Comparison of ENCODE assay signal across 8 mouse cellular contexts in the genomic region with DNA sequence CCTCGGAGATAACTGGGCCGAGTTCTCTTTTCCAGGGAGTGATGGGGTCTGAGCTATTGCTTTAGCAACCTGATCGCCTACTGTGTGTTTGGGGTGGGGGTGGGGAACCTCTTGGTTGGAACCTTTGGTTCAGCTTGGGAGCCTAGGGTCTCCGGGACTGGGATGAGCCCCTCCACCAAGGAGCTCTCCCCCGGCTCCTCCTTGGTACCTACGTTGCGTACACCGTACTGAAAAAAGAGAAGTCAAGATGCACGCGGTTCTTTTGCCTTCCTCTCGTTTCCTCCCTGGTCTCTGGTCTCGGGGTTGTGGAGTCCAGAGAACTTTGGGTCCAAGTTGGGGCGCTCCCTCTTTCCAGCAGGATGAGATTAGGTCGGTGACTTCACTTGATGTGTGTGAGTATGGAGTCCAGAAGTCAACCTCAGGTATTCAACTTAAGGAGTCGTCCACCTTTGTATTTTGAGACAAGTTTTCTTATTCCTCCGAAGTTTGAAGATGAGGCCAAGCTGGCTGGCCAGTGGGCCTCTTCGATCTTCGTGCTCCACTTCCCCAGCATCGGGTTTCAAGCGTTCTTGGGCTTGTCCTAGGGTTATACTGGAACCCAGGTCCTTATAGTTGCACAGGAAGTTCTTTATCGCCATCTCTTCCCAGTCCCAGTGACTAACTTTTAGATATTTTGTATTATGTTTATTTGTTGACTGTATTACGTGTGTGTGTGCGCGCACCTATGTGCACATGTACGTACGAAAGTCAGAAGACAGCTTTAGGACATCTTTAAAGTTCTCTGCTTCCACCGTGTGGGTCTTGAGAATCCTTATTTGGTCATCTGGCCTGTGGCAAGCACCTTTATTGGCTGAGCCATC. TPM values are rescaled to one million over a fixed set of nuclear protein-coding genes. Genes with fewer than 3 reads are reported as not detected.
DNase-seq lines count a peak whose midpoint lies in the region; ATAC-seq and TF ChIP-seq lines count a peak whose summit lies in the region.

No protein-coding gene starts in this region.

- TF ChIP-seq EP300 in heart, adult 2 months (IDR thresholded peaks at IDR 0.05; ENCODE audit: insufficient read depth, low read depth, low read length): no peak

- DNase-seq in heart, adult 2 months: no peak
- no peak for DNase-seq in heart, adult 9 months (ENCODE audit: low spot score in 2 of 2)
- peak; percentile 51 for DNase-seq in G1E (ENCODE audit: low spot score)
- no peak for DNase-seq in left cerebral cortex, postnatal 4 days

- 30% methylated on average over 27 of the region's 27 CpGs for WGBS in heart, adult 2 months
- WGBS in limb, embryonic 15.5 days: 21% methylated on average over 27 of the region's 27 CpGs
- WGBS in neural tube, embryonic 15.5 days: 23% methylated on average over 27 of the region's 27 CpGs

- H3K4me2 ChIP-seq in limb, embryonic 15.5 days: peak overlapping the region; percentile 88
- peak overlapping the region; percentile 79 for H3K4me2 ChIP-seq in neural tube, embryonic 15.5 days

- H3K27me3 ChIP-seq in heart, adult 2 months (ENCODE audit: control insufficient read depth, insufficient read depth, low read length): no peaks in the 10 kb centered on the region
- no peaks in the 10 kb centered on the region for H3K27me3 ChIP-seq in G1E (ENCODE audit: insufficient read depth, low read length)
- H3K27me3 ChIP-seq in limb, embryonic 15.5 days: no peaks in the 10 kb centered on the region
- no peaks in the 10 kb centered on the region for H3K27me3 ChIP-seq in neural tube, embryonic 15.5 days (replicated peaks)

- no peaks in the 10 kb centered on the region for H3K36me3 ChIP-seq in heart, adult 2 months (ENCODE audit: control insufficient read depth, insufficient read depth, low read length)
- peaks cover 39% of the 10 kb centered on the region for H3K36me3 ChIP-seq in G1E (replicated peaks)
- no peaks in the 10 kb centered on the region; the same call in 1 of the 2 replicates for H3K36me3 ChIP-seq in limb, embryonic 15.5 days
- H3K36me3 ChIP-seq in neural tube, embryonic 15.5 days: no peaks in the 10 kb centered on the region

- peak overlapping the region; percentile 80 for H3K4me3 ChIP-seq in heart, adult 2 months
- H3K4me3 ChIP-seq in G1E (ENCODE audit: low read depth, low read length): peak overlapping the region; percentile 91
- H3K4me3 ChIP-seq in limb, embryonic 15.5 days: peak overlapping the region; percentile 97
- H3K4me3 ChIP-seq in neural tube, embryonic 15.5 days (replicated peaks): peak overlapping the region; percentile 95

- H3K4me1 ChIP-seq in heart, adult 2 months (ENCODE audit: control insufficient read depth, insufficient read depth, low read length): no peaks in the 10 kb centered on the region; the same call in 1 of the 2 replicates
- H3K4me1 ChIP-seq in G1E (ENCODE audit: insufficient read depth, low read depth, low read length): peaks cover 60% of the 10 kb centered on the region
- H3K4me1 ChIP-seq in limb, embryonic 15.5 days: peaks cover 22% of the 10 kb centered on the region
- H3K4me1 ChIP-seq in neural tube, embryonic 15.5 days: peaks cover 29% of the 10 kb centered on the region

- H3K27ac ChIP-seq in heart, adult 2 months: peak overlapping the region; percentile 89
- peak overlapping the region; percentile 79 for H3K27ac ChIP-seq in limb, embryonic 15.5 days
- H3K27ac ChIP-seq in neural tube, embryonic 15.5 days (replicated peaks): peak overlapping the region; percentile 88

- H3K79me2 ChIP-seq in heart, adult 2 months (replicated peaks; ENCODE audit: control insufficient read depth, insufficient read depth, low read length): no peaks in the 10 kb centered on the region

- H3K9me3 ChIP-seq in G1E (replicated peaks): peaks cover 4% of the 10 kb centered on the region; the same call in 1 of the 2 replicates
- no peaks in the 10 kb centered on the region for H3K9me3 ChIP-seq in limb, embryonic 15.5 days
- H3K9me3 ChIP-seq in neural tube, embryonic 15.5 days (replicated peaks): no peaks in the 10 kb centered on the region

- H3K9ac ChIP-seq in heart, adult 2 months (ENCODE audit: low read depth, low read length): peak overlapping the region; percentile 94
- peak overlapping the region; percentile 76 for H3K9ac ChIP-seq in limb, embryonic 15.5 days
- peak overlapping the region; percentile 91 for H3K9ac ChIP-seq in neural tube, embryonic 15.5 days (replicated peaks)

- intact Hi-C loops in heart, adult 2 months (cut with DNase I): no loop called here
- intact Hi-C loops in left cerebral cortex, postnatal 4 days (cut with DNase I): no loop called here

- TF ChIP-seq POLR2A in heart, adult 2 months (IDR thresholded peaks at IDR 0.05; ENCODE audit: insufficient read depth, low read depth, low read length): no peak

- ATAC-seq in G1E (ENCODE audit: extremely low read depth, insufficient number of reproducible peaks, low FRiP score, poor library complexity, severe bottlenecking): no peak
- peak; percentile 38 for ATAC-seq in granulocyte monocyte progenitor cell, adult 5-6 weeks (replicated peaks; ENCODE audit: poor library complexity, severe bottlenecking)
- ATAC-seq in limb, embryonic 15.5 days (ENCODE audit: insufficient number of reproducible peaks, low FRiP score, low TSS enrichment, low read depth): no peak
- peak; percentile 18; the same call in 1 of the 2 replicates for ATAC-seq in neural tube, embryonic 15.5 days (ENCODE audit: low FRiP score)
- ATAC-seq in megakaryocyte-erythroid progenitor cell, adult 5-6 weeks (replicated peaks; ENCODE audit: low FRiP score, low TSS enrichment, poor library complexity, severe bottlenecking): no peak

- no peak for TF ChIP-seq CTCF in heart, adult 2 months (IDR thresholded peaks at IDR 0.05)
- TF ChIP-seq CTCF in G1E (IDR thresholded peaks at IDR 0.05; ENCODE audit: low read depth, low read length): no peak

RNA-seq across cellular contexts. Expression of gene Bri3bp, which starts 1.0 kb away (rescaled TPM):
- 10 to 100 TPM; 52.2 to 52.4 TPM for total RNA-seq in heart, adult 2 months (2021)
- polyA plus RNA-seq in heart, adult 2 months (2012; rRNA removed): 31.4 and 31.5 TPM in 2 replicates
- total RNA-seq in G1E (2014; fragmentation: Nextera tagmentation): 76.6 and 83.4 TPM in 2 replicates
- total RNA-seq in G1E (2017): 13.5 and 14.6 TPM in 2 replicates
- polyA plus RNA-seq in G1E (2012): 50.1 and 51.7 TPM in 2 replicates
- total RNA-seq in granulocyte monocyte progenitor cell, adult 5-6 weeks (2014; fragmentation: Nextera tagmentation): 43.5 and 68.5 TPM in 2 replicates
- 24.4 and 25.4 TPM in 2 replicates for total RNA-seq in granulocyte monocyte progenitor cell, adult 5-6 weeks (2017)
- polyA plus RNA-seq in limb, embryonic 15.5 days (2015; fragmentation: Nextera tagmentation; extraction: Ambion mirVana): 32.4 and 33.0 TPM in 2 replicates
- 37.3 and 40.6 TPM in 2 replicates for polyA plus RNA-seq in neural tube, embryonic 15.5 days (2015; fragmentation: Nextera tagmentation; extraction: Ambion mirVana)
- 10 to 100 TPM; 81.1 to 88.2 TPM for total RNA-seq in left cerebral cortex, postnatal 4 days (2021)
- 37.4 and 77.0 TPM in 2 replicates for total RNA-seq in megakaryocyte-erythroid progenitor cell, adult 5-6 weeks (2014; fragmentation: Nextera tagmentation)
- 28.5 and 31.3 TPM in 2 replicates for total RNA-seq in megakaryocyte-erythroid progenitor cell, adult 5-6 weeks (2017)

RNA-seq across cellular contexts. Expression of gene Dhx37, which starts 8.4 kb away (rescaled TPM):
- 10 to 100 TPM; 11.1 to 12.4 TPM for total RNA-seq in heart, adult 2 months (2021)
- 14.8 and 15.7 TPM in 2 replicates for polyA plus RNA-seq in heart, adult 2 months (2012; rRNA removed)
- total RNA-seq in G1E (2014; fragmentation: Nextera tagmentation) (29.0 and 30.3 TPM in 2 replicates), G1E (2017) (32.2 and 36.5 TPM in 2 replicates)
- 112 and 117 TPM in 2 replicates for polyA plus RNA-seq in G1E (2012)
- 16.8 and 25.8 TPM in 2 replicates for total RNA-seq in granulocyte monocyte progenitor cell, adult 5-6 weeks (2014; fragmentation: Nextera tagmentation)
- total RNA-seq in granulocyte monocyte progenitor cell, adult 5-6 weeks (2017): 53.0 and 56.7 TPM in 2 replicates
- polyA plus RNA-seq in limb, embryonic 15.5 days (2015; fragmentation: Nextera tagmentation; extraction: Ambion mirVana): 9.0 and 9.2 TPM in 2 replicates
- polyA plus RNA-seq in neural tube, embryonic 15.5 days (2015; fragmentation: Nextera tagmentation; extraction: Ambion mirVana): 9.9 and 10.9 TPM in 2 replicates
- total RNA-seq in left cerebral cortex, postnatal 4 days (2021): 10 to 100 TPM; 20.3 to 20.6 TPM
- total RNA-seq in megakaryocyte-erythroid progenitor cell, adult 5-6 weeks (2014; fragmentation: Nextera tagmentation): 21.2 and 34.5 TPM in 2 replicates
- total RNA-seq in megakaryocyte-erythroid progenitor cell, adult 5-6 weeks (2017): 69.0 and 83.7 TPM in 2 replicates

RNA-seq across cellular contexts. Expression of gene Aacs, which starts 33.2 kb away (rescaled TPM):
- total RNA-seq in heart, adult 2 months (2021): 1 to 10 TPM; 3.3 to 3.9 TPM
- polyA plus RNA-seq in heart, adult 2 months (2012; rRNA removed): 9.8 and 17.7 TPM in 2 replicates
- total RNA-seq in G1E (2014; fragmentation: Nextera tagmentation) (3.3 and 4.4 TPM in 2 replicates), G1E (2017) (15.3 and 15.7 TPM in 2 replicates)
- 27.1 and 28.3 TPM in 2 replicates for polyA plus RNA-seq in G1E (2012)
- total RNA-seq in granulocyte monocyte progenitor cell, adult 5-6 weeks (2014; fragmentation: Nextera tagmentation): 10.3 and 15.1 TPM in 2 replicates
- 11.7 and 12.2 TPM in 2 replicates for total RNA-seq in granulocyte monocyte progenitor cell, adult 5-6 weeks (2017)
- 50.5 and 53.2 TPM in 2 replicates for polyA plus RNA-seq in limb, embryonic 15.5 days (2015; fragmentation: Nextera tagmentation; extraction: Ambion mirVana)
- polyA plus RNA-seq in neural tube, embryonic 15.5 days (2015; fragmentation: Nextera tagmentation; extraction: Ambion mirVana): 92.1 and 103 TPM in 2 replicates
- total RNA-seq in left cerebral cortex, postnatal 4 days (2021): 100 to 1,000 TPM; 112 to 116 TPM
- 8.4 and 8.7 TPM in 2 replicates for total RNA-seq in megakaryocyte-erythroid progenitor cell, adult 5-6 weeks (2014; fragmentation: Nextera tagmentation)
- 3.2 and 3.8 TPM in 2 replicates for total RNA-seq in megakaryocyte-erythroid progenitor cell, adult 5-6 weeks (2017)

RNA-seq across cellular contexts. Expression of gene Ubc, which starts 52.4 kb away (rescaled TPM):
- 1,000 to 10,000 TPM in 1 of 2 experiments, 100 to 1,000 TPM in 1; 894 to 1,473 TPM for total RNA-seq in heart, adult 2 months (2021)
- polyA plus RNA-seq in heart, adult 2 months (2012; rRNA removed): 664 and 1,033 TPM in 2 replicates
- total RNA-seq in G1E (2014; fragmentation: Nextera tagmentation) (477 and 495 TPM in 2 replicates), G1E (2017) (212 and 267 TPM in 2 replicates)
- polyA plus RNA-seq in G1E (2012): 28.0 and 92.4 TPM in 2 replicates
- total RNA-seq in granulocyte monocyte progenitor cell, adult 5-6 weeks (2014; fragmentation: Nextera tagmentation): 126 and 139 TPM in 2 replicates
- total RNA-seq in granulocyte monocyte progenitor cell, adult 5-6 weeks (2017): 236 and 280 TPM in 2 replicates
- polyA plus RNA-seq in limb, embryonic 15.5 days (2015; fragmentation: Nextera tagmentation; extraction: Ambion mirVana): 1,133 and 1,236 TPM in 2 replicates
- 1,353 and 1,380 TPM in 2 replicates for polyA plus RNA-seq in neural tube, embryonic 15.5 days (2015; fragmentation: Nextera tagmentation; extraction: Ambion mirVana)
- total RNA-seq in left cerebral cortex, postnatal 4 days (2021): 100 to 1,000 TPM; 849 to 918 TPM
- 110 and 133 TPM in 2 replicates for total RNA-seq in megakaryocyte-erythroid progenitor cell, adult 5-6 weeks (2014; fragmentation: Nextera tagmentation)
- 202 and 258 TPM in 2 replicates for total RNA-seq in megakaryocyte-erythroid progenitor cell, adult 5-6 weeks (2017)

RNA-seq across cellular contexts. Expression of gene Gm10382, which starts 53.2 kb away (rescaled TPM):
- total RNA-seq in heart, adult 2 months (2021): under 1 TPM in 1 of 2 experiments, not detected in 1; 0.21 TPM
- polyA plus RNA-seq in heart, adult 2 months (2012; rRNA removed): 0.12 and 0.23 TPM in 2 replicates
- not detected in 2 replicates for total RNA-seq in G1E (2014; fragmentation: Nextera tagmentation)
- total RNA-seq in G1E (2017): not detected in 2 replicates
- polyA plus RNA-seq in G1E (2012): 0.22 and 0.45 TPM in 2 replicates
- total RNA-seq in granulocyte monocyte progenitor cell, adult 5-6 weeks (2014; fragmentation: Nextera tagmentation): 0.96 TPM in 1 of 2 replicates, not detected in the other
- total RNA-seq in granulocyte monocyte progenitor cell, adult 5-6 weeks (2017): 0.26 TPM in 1 of 2 replicates, not detected in the other
- 0.14 and 0.32 TPM in 2 replicates for polyA plus RNA-seq in limb, embryonic 15.5 days (2015; fragmentation: Nextera tagmentation; extraction: Ambion mirVana)
- 0.59 and 0.74 TPM in 2 replicates for polyA plus RNA-seq in neural tube, embryonic 15.5 days (2015; fragmentation: Nextera tagmentation; extraction: Ambion mirVana)
- total RNA-seq in left cerebral cortex, postnatal 4 days (2021): under 1 TPM; 0.48 to 0.52 TPM
- total RNA-seq in megakaryocyte-erythroid progenitor cell, adult 5-6 weeks (2014; fragmentation: Nextera tagmentation): not detected in 2 replicates
- total RNA-seq in megakaryocyte-erythroid progenitor cell, adult 5-6 weeks (2017): 0.56 TPM in 1 of 2 replicates, not detected in the other

Comparison
In these comparisons a context has a peak if more than half of its experiments do, and no peak if none do; other contexts are left out.
1. ATAC-seq: peak in granulocyte monocyte progenitor cell, adult 5-6 weeks (single experiment) and neural tube, embryonic 15.5 days (single experiment); none in G1E (single experiment), limb, embryonic 15.5 days (single experiment) and megakaryocyte-erythroid progenitor cell, adult 5-6 weeks (single experiment).
2. RNA of gene Aacs, which starts 33.2 kb away (total RNA-seq): 112 to 116 TPM in left cerebral cortex, postnatal 4 days; 3.3 to 15.7 TPM in G1E, 10.3 to 15.1 TPM in granulocyte monocyte progenitor cell, adult 5-6 weeks, 3.2 to 8.7 TPM in megakaryocyte-erythroid progenitor cell, adult 5-6 weeks and 3.3 to 3.9 TPM in heart, adult 2 months; every median in the first group is over 4 times any median in the second.
3. Peak in every context shown above with its lines, with median percentiles within 50 percentile points of each other: H3K27ac ChIP-seq, H3K4me3 ChIP-seq and H3K9ac ChIP-seq.